Mouse (Mus musculus): ENCODE results near the gene Zfp758.
A peak's percentile ranks its signal among the peaks of the same experiment; 100 is the strongest.
"Not testable (repeated sequence)": the region's sequence is repeated elsewhere in the genome, so short reads cannot be mapped to it uniquely, and the experiment has no call there.

Gene Zfp758

GRCm38 (mm10) chr17:22361101-22361781, at the start of gene Zfp758, which contains the start of gene Zfp944:
Gene Zfp758, plus strand, starts transcription at chr17:22361453.
Gene Zfp944, minus strand, starts transcription at chr17:22361400.
- DNase-seq (ENCODE audit: low read depth, low spot score): peak; percentile 64

GRCm38 (mm10) chr17:22314219-22314618, 47.0 kb upstream of the Zfp758 start:
- DNase-seq (ENCODE audit: low read depth, low spot score): not testable (repeated sequence)

GRCm38 (mm10) chr17:22314730-22315226, 46.5 kb upstream of the Zfp758 start, which contains the start of gene CT030661.1:
Gene CT030661.1, minus strand, starts transcription at chr17:22314837.
- peak; percentile 92 for DNase-seq (ENCODE audit: low read depth, low spot score)

- not testable (repeated sequence) for DNase-seq (ENCODE audit: low read depth, low spot score)
These were observed 46.0 kb upstream of the Zfp758 start for GRCm38 (mm10) chr17:22315247-22315646.

- peak; percentile 48 for DNase-seq (ENCODE audit: low read depth, low spot score)
These were observed 8.5 kb upstream of the Zfp758 start for GRCm38 (mm10) chr17:22352794-22353193.

GRCm38 (mm10) chr17:22360572-22360971, 681 bp upstream of the Zfp758 start:
- no peak for DNase-seq (ENCODE audit: low read depth, low spot score)

GRCm38 (mm10) chr17:22363895-22364294, 2.6 kb downstream of the Zfp758 start:
- no peak for DNase-seq (ENCODE audit: low read depth, low spot score)

GRCm38 (mm10) chr17:22410756-22411155, 49.5 kb downstream of the Zfp758 start:
- peak; percentile 38 for DNase-seq (ENCODE audit: low read depth, low spot score)

- peak; percentile 72 for DNase-seq (ENCODE audit: low read depth, low spot score)
These were observed 56.3 kb downstream of the Zfp758 start for GRCm38 (mm10) chr17:22417510-22417909.

GRCm38 (mm10) chr17:22423952-22424617, 62.8 kb downstream of the Zfp758 start, which contains the start of gene Zfp946:
Gene Zfp946, plus strand, starts transcription at chr17:22424222.
- peak; percentile 74 for DNase-seq (ENCODE audit: low read depth, low spot score)

GRCm38 (mm10) chr17:22424636-22425354, 63.5 kb downstream of the Zfp758 start:
- DNase-seq (ENCODE audit: low read depth, low spot score): peak; percentile 12
